Mouse (Mus musculus) stomach, embryonic 16.5 days (tissue): ENCODE results near the gene Prkca. TPM values are rescaled to one million over a fixed set of nuclear protein-coding genes. Genes with fewer than 3 reads are reported as not detected.
A peak's percentile ranks its signal among the peaks of the same experiment; 100 is the strongest.

Experiments
- ATAC-seq: fragments of 200-750 bp; cut with Nextera tagmentation; 2 replicates; pipeline ENCODE4 v1.8.0; 2017; ENCODE audit warnings: moderate number of reproducible peaks, moderate TSS enrichment; ENCODE audit not compliant: insufficient read depth, low FRiP score
- H3K27ac ChIP-seq: fragments of 300-500 bp; sonication (generic); 2 replicates; pipeline ENCODE4 v1.5.1; 2014; ENCODE audit warnings: low read length
- H3K27me3 ChIP-seq: fragments of 300-500 bp; sonication (generic); 2 replicates; pipeline ENCODE4 v1.6.1; 2014; ENCODE audit warnings: low read length, control low read depth, mixed read lengths; ENCODE audit not compliant: control insufficient read depth, insufficient read depth
- H3K36me3 ChIP-seq: fragments of 300-500 bp; sonication (generic); 2 replicates; pipeline ENCODE4 v1.6.1; 2014; ENCODE audit warnings: low read length; ENCODE audit not compliant: control insufficient read depth, insufficient read depth
- H3K4me1 ChIP-seq: fragments of 300-500 bp; sonication (generic); 2 replicates; pipeline ENCODE4 v1.6.1; 2014; ENCODE audit warnings: low read length, control low read depth, mixed read lengths; ENCODE audit not compliant: control insufficient read depth, insufficient read depth
- H3K4me2 ChIP-seq: fragments of 300-500 bp; sonication (generic); 2 replicates; pipeline ENCODE4 v1.6.1; 2014; ENCODE audit warnings: low read depth, low read length, mixed read lengths
- H3K4me3 ChIP-seq: fragments of 300-500 bp; sonication (generic); replicated peaks from 2 replicates; pipeline ENCODE4 v1.5.1; 2014; ENCODE audit warnings: mild to moderate bottlenecking, low read length
- H3K9ac ChIP-seq: fragments of 300-500 bp; sonication (generic); 2 replicates; pipeline ENCODE4 v1.6.1; 2014; ENCODE audit warnings: low read length
- H3K9me3 ChIP-seq: fragments of 300-500 bp; sonication (generic); replicated peaks from 2 replicates; pipeline ENCODE4 v1.6.1; 2016; ENCODE audit warnings: low read length, control low read depth; ENCODE audit not compliant: control insufficient read depth
- WGBS: fragments of 180-500 bp; shearing (Covaris S2); extraction: QIAGEN DNeasy Blood & Tissue Kit; methylation state at CpG from one replicate; pipeline ENCODE4 v1.1.7; 2014; 5-methylcytosine and 5-hydroxymethylcytosine counted together
- polyA plus RNA-seq: library from polyadenylated mRNA; unstranded; fragments of >200 nt; fragmentation: Nextera tagmentation; extraction: Ambion mirVana; gene quantifications from 2 replicates; pipeline ENCODE4 v1.2.1, GENCODE M21; 2015

The Prkca gene
- polyA plus RNA-seq, 1 experiment from 2014 or later: 6.5 TPM

GRCm38 (mm10) chr11:108229176-108229946 is 114.4 kb downstream of the Prkca start:
- Histone ChIP-seq H3K9me3 (no peaks in the 10 kb centered on the region), H3K9ac (no peak overlapping the region), H3K4me1 (no peaks in the 10 kb centered on the region; the same call in 1 of the 2 replicates), H3K36me3 (no peaks in the 10 kb centered on the region), H3K4me3 (no peak overlapping the region), H3K27me3 (no peaks in the 10 kb centered on the region), H3K4me2 (no peak overlapping the region), H3K27ac (no peak overlapping the region)
- no peak for ATAC-seq
- 75% methylated on average over 8 of the region's 8 CpGs for WGBS

GRCm38 (mm10) chr11:108228497-108228896 is 115.2 kb downstream of the Prkca start:
- Histone ChIP-seq H3K27ac (no peak overlapping the region), H3K4me2 (no peak overlapping the region), H3K36me3 (no peaks in the 10 kb centered on the region), H3K4me3 (no peak overlapping the region), H3K27me3 (no peaks in the 10 kb centered on the region), H3K9ac (no peak overlapping the region), H3K4me1 (peaks cover 2% of the 10 kb centered on the region; the same call in 1 of the 2 replicates), H3K9me3 (no peaks in the 10 kb centered on the region)
- 89% methylated on average over 4 of the region's 4 CpGs for WGBS
- no peak for ATAC-seq

- Histone ChIP-seq H3K4me2 (no peak overlapping the region), H3K9me3 (no peaks in the 10 kb centered on the region), H3K4me3 (no peak overlapping the region), H3K9ac (no peak overlapping the region), H3K27me3 (no peaks in the 10 kb centered on the region), H3K27ac (no peak overlapping the region), H3K4me1 (peaks cover 16% of the 10 kb centered on the region), H3K36me3 (no peaks in the 10 kb centered on the region)
- 90% methylated on average over 5 of the region's 5 CpGs for WGBS
- ATAC-seq: no peak
Observed at GRCm38 (mm10) chr11:108226248-108226647, 117.5 kb downstream of the Prkca start.

- WGBS: 53% methylated on average over 11 of the region's 11 CpGs
- Histone ChIP-seq H3K9me3 (no peaks in the 10 kb centered on the region), H3K36me3 (no peaks in the 10 kb centered on the region), H3K4me2 (no peak overlapping the region), H3K27me3 (no peaks in the 10 kb centered on the region), H3K4me3 (no peak overlapping the region), H3K27ac (no peak overlapping the region), H3K4me1 (peaks cover 16% of the 10 kb centered on the region), H3K9ac (no peak overlapping the region)
- ATAC-seq: no peak
Observed at GRCm38 (mm10) chr11:108224233-108224973, 119.3 kb downstream of the Prkca start.

GRCm38 (mm10) chr11:108223613-108224232 is 120.0 kb downstream of the Prkca start:
- Histone ChIP-seq H3K36me3 (no peaks in the 10 kb centered on the region), H3K9me3 (no peaks in the 10 kb centered on the region), H3K4me3 (no peak overlapping the region), H3K9ac (no peak overlapping the region), H3K4me2 (no peak overlapping the region), H3K27me3 (no peaks in the 10 kb centered on the region), H3K27ac (no peak overlapping the region), H3K4me1 (peaks cover 16% of the 10 kb centered on the region)
- no peak for ATAC-seq
- 59% methylated on average over 13 of the region's 13 CpGs for WGBS

- H3K27ac ChIP-seq: no peak overlapping the region
- no peak overlapping the region for H3K9ac ChIP-seq
Observed at GRCm38 (mm10) chr11:108223154-108223553, 120.6 kb downstream of the Prkca start.

GRCm38 (mm10) chr11:108222616-108223015 is 121.1 kb downstream of the Prkca start:
- H3K4me2 ChIP-seq: no peak overlapping the region
- no peak overlapping the region for H3K9ac ChIP-seq
- peak; percentile 30; the same call in 1 of the 2 replicates for ATAC-seq
- no peak overlapping the region; the same call in 1 of the 2 replicates for H3K27ac ChIP-seq
- no peak overlapping the region for H3K4me3 ChIP-seq
- no peaks in the 10 kb centered on the region for H3K9me3 ChIP-seq
- no peaks in the 10 kb centered on the region for H3K27me3 ChIP-seq
- 64% methylated on average over 8 of the region's 8 CpGs for WGBS
- H3K4me1 ChIP-seq: peaks cover 16% of the 10 kb centered on the region
- no peaks in the 10 kb centered on the region for H3K36me3 ChIP-seq

More at GRCm38 (mm10) chr11:108223154-108223553, 120.6 kb downstream of the Prkca start:
- H3K4me1 ChIP-seq: peaks cover 16% of the 10 kb centered on the region
- ATAC-seq: no peak
- no peaks in the 10 kb centered on the region for H3K9me3 ChIP-seq
- no peaks in the 10 kb centered on the region for H3K36me3 ChIP-seq
- WGBS: 80% methylated on average over 6 of the region's 6 CpGs
- H3K27me3 ChIP-seq: no peaks in the 10 kb centered on the region
- H3K4me2 ChIP-seq: no peak overlapping the region
- no peak overlapping the region for H3K4me3 ChIP-seq

GRCm38 (mm10) chr11:108222026-108222425 is 121.7 kb downstream of the Prkca start:
- H3K9me3 ChIP-seq: no peaks in the 10 kb centered on the region
- peaks cover 17% of the 10 kb centered on the region for H3K4me1 ChIP-seq
- no peak overlapping the region for H3K4me2 ChIP-seq
- H3K27me3 ChIP-seq: no peaks in the 10 kb centered on the region
- no peaks in the 10 kb centered on the region for H3K36me3 ChIP-seq
- H3K27ac ChIP-seq: no peak overlapping the region; the same call in 1 of the 2 replicates
- WGBS: 80% methylated on average over 3 of the region's 3 CpGs
- no peak overlapping the region for H3K4me3 ChIP-seq
- ATAC-seq: no peak
- no peak overlapping the region for H3K9ac ChIP-seq
